Mouse (Mus musculus) hindlimb bud, embryonic 11.5 days (tissue): ENCODE measurements at regions not wholly inside any gene's neighbourhood (a gene's known extent, or its start where the extent isn't known, plus 50 kb on each side); places are given as distances from the start of the nearest gene placed in this dataset.

Experiments
- DNase-seq: peaks from one replicate; pipeline ENCODE4 v3.0.0-alpha.2; 2012; ENCODE audit warnings: low read depth, low spot score; ENCODE audit errors: extremely low spot score

DNA sequence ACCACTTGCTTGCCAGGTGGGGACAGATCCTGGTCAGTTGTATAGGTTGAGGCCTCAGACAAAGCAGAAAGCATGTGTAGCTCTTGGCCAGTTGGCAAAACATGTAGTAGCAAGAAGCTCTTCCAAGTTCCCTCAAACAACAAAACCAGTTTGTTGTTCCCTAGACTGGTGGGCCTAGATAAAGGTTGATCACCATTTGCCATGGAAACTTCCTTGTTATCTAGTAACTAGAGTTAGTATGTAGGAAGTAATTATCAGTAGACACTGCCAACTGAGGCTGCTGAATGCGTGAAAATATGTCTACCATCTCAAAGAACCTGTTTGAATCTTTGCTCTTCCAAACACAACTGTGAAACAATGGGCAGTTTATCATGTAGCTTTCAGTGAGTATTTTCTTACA is 1098.7 kb downstream of the Pcdh18 start:
- no peak for DNase-seq

DNA sequence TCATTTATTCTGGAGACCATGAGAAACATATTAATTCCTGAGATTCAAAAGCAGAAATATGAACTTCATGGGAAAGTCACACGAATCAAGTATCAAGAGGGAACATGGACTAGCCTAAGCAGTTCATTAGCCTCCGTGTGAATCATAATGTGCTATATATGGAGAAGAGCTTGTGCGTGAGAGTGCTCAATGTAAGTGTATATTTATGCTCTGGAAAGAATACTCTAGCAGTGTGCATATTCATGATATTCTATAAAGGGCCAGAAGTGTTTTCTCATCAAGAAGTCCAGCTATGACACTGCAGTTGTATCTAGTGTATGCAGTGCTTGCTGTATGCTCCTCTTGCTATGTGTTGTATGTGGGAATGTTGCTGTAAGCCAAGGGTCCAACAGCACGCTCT is 1102.0 kb downstream of the Pcdh18 start:
- DNase-seq: no peak

DNA sequence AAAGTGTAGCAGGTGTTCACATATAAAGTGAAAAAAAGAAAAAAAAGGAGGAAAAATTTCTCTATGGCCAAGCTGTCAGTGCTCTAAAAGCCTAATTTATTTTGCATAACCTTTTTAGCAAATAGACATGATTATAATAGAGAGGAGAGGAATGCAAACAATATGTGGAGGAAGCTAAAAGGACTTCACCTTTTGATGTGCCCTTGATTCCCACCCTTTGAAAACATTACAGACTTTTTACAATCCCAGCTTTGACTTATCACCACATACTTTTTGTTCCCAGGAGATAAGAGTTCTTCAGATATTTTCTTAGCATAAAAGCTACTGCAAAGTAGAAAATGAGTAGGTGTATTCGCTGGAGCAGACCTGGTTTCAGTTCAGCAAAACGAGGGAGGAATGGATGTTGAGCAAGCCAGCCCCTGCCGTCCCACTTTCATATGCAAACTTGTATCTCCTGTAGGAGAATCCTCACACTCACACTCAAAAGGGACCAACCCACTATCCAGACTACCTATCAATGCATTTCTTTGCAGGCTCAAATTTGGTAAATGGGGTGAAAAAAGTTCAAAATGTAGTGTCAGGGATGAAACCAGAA is 1125.1 kb downstream of the Pcdh18 start:
- DNase-seq: no peak

DNA sequence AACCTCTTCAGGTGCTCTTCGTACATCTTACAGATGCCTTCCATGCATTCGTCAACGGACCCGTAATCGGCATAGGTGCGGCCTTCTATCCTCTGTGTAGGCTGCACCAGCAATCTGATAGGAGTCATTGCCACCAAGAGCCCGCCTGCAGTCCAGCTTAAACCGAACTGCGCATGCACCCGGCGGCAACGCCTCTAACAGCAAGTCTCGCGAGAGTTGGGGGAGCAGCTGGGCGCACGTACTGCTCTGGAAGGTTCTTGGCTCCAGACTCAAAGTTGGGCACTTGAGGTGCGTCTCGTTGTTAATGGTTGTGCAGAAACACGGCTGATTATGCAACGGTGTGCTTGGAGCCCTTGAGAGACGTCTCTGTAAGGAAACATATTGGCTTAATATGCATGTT is 1148.2 kb downstream of the Pcdh18 start:
- no peak for DNase-seq

DNA sequence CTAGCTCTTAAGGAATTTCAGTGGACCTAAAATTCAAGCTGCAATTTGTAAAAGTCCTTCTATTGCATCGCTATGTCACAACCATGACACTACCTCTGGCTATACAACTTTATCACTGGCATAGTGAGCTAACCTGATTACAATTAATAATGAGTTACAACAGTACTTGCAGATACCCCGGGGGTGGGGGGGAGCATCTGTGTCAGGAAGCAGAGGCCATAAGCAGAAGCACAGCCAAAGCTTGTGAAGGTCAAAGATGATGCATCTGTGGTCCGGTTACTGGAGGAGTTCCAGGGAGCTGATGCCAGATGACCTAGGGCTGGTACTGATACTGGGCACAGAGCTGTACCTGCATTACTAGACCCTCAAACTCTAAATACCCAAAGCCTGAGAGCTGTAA is 1152.3 kb downstream of the Pcdh18 start:
- no peak for DNase-seq

DNA sequence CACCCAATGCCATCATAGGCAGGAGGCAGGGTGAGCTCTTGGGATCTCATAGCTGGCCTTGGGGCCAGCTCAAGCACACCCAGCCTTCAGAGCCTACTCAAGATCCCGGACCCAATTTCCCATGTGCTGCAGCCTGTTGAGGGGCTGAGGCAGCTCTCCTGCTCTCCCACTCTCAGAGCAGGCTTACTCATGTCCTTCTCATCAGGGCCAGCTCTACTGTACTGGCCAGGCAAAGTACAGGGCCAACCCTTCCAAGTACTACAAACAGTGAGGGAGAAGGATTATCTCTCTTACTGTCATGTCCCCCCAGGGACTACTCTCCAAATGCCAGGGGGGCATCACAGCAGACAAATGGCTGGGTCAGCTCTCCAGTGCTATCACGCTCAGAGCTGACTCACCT is 1169.8 kb downstream of the Pcdh18 start:
- no peak for DNase-seq

DNA sequence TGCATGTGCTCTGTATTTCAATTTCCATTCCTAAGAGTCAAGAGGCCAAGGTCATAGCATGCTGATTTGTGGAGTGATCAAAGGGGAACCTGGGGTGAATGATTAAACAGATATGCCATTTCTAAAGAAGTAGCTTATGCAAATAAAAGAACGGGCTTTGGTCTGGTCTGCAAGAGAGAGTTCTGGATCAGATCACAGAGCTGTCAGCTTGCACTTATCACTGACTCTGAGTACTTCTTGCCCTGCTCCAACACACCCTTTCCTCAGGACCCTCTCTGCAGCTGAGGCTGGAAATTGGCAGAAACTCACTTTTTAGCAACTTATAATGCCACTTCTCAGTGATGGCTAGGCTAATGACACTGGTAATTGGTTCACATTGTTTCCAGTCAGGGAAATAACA is 1171.0 kb downstream of the Pcdh18 start:
- no peak for DNase-seq

DNA sequence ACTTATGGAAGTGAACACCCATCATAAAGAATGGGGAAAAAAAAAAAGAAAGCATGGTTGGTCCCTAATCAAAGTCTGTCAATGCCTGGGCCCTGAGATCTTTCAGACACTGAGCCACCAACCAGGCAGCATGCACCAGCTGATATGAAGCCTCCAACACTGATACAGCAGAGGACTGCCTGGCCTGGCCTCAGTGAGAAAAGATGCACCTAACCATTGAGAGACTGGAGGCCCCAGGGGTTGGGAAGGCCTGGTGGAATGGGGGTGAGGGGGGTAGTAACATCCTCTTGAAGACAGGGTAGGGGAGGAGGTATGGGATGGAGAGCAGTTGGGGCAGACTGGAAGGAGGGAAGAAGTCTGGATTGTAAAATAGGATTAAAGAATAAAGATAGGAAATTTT is 1172.8 kb downstream of the Pcdh18 start:
- DNase-seq: no peak

DNA sequence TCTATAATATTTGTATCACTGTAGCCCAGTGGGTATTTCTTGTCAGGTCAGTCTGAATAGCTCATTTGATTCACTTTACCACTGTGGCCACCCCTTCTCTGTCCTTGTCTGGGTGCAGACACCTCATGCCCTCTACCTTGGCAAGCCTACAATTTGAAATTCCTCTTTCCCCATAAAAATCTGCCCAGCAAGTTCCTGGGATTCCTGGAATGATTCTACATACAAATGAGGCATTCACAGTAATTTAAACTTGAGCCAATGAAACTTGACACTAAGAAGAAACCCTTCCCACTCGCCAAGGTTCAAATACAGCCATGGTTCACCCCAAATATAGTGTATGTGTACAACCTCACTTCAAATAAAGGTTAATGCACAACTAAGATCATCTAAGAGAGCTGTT is 1174.6 kb downstream of the Pcdh18 start:
- no peak for DNase-seq

DNA sequence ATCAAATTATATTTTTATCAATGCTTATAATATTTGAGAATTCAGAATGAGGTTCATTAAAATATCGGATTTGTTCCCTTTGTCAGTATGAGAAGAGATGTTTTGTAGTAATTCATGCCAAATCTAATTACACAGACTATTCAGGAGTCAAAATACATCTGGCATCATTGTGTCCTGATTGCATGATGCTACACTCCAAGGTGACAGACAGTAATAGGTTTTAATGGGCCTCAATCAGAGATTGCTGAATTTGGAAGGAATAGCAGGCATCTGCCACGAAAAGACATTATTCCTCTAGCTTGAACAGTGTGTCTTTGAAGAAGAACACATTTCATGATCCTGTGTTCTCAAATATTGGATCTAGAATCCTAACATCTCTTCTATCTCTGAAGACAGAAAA is 1177.2 kb downstream of the Pcdh18 start:
- DNase-seq: no peak

DNA sequence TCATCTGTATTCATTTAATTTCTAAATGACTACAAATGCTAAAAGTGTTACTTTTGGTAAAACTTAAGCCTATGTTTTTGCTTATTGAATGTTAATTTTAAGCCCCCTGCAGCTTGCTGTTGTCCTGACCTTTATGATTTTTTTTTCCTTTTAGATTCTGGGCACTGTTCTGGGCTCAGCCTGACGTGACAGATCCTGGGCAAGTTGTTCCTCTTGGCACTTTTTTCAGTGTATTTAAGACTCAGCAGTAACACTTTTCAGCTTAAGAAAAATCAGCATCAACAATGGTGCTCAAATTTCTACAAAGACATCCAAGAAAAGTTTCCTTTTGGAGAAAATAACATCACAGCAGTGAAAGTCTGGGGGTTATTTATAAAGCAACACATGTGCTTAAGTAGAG is 1177.9 kb downstream of the Pcdh18 start:
- no peak for DNase-seq

DNA sequence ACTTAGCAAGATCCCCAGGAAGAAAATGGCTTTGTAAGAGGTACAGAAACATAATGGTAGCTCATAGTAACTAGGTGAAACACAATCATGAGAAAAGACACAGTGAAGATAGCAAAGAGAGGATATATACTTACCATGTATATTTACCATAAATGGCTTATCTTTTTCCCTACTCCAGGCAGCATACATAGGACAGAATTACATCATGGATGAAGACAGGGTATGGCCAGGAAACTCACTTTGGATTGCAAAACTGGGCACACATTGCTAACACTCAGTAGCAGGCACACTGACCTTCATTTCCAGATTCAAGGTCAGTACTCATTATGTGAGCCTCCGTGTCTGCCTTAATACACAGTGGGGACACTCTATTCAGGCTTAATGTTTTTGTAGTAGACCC is 1210.5 kb downstream of the Pcdh18 start:
- no peak for DNase-seq

DNA sequence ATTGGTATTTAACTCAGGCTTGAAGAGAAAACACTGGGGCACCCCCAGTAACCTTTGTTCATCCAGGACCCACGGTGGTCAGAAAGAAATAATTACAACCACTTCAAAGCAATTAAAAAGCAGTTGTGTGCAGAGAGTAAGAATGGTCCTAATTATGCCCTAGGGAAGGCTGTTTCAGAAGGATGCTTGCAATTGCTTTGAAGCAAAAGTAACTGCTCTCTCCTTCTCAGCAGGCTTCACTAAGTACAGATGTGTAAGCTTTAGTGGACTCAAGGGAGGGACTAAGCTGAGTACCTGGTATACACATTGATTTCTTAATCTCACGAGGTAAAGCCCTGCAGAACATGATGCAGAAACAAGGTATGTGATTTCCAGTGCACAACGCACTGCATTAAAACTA is 1242.1 kb downstream of the Pcdh18 start:
- DNase-seq: peak; percentile 52

DNA sequence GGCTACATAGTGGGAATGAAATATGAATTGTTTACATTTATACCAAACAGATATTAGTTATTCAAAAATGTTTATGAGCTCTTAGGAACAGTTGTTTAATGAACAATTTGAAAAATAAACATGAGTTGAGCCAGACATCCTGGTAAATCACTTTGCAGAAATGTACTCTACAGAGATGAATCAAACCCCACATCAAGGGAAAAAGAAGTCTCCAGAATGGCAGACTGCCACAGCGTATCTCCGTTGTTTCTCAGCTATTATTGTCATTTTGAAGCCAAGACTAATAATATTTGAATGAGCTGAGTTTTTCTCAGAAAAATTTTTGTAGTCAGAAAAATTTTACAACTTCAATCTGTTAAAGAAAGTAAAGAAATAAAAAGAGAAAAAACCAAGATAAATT is 1253.1 kb downstream of the Pcdh18 start:
- DNase-seq: no peak

DNA sequence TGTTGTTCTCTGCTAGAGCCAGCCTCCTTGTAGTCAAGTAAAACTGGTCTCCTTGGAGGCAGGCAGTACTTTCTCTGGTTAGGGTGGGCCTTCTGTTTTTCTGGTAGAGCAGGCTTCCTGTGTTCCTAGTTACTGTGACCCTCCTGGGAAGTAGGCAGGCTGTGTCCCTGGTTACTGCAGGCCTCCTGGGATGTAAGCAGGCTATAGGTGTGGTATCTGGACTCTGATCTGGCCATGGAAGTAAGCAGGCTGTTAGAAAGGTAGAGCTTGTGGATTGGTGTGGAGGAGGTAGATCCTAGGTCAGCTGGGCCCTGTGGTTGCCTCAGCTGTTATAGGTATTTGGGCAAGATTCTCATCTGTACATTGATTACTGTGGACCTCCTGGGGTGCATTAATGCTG is 1292.4 kb downstream of the Pcdh18 start:
- no peak for DNase-seq

DNA sequence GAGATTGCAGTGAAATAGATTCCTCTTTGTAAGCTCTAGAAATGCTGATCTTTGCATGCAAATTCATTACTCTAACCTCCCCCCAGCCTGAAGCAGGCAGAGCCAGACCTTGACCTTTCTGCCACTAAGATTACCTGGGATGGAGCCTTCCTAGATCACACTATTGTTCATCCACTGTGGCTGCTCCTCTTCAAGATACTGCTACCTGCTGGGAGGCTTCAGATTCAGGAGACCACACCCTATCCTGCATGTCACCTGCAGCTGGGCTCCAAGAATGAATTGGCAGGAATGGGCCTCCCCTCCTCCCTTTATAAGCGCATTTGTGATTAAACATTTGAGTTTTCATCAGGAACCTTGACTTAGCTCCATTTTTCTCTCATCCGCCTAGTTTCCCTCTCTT is 1315.2 kb downstream of the Pcdh18 start:
- DNase-seq: no peak

DNA sequence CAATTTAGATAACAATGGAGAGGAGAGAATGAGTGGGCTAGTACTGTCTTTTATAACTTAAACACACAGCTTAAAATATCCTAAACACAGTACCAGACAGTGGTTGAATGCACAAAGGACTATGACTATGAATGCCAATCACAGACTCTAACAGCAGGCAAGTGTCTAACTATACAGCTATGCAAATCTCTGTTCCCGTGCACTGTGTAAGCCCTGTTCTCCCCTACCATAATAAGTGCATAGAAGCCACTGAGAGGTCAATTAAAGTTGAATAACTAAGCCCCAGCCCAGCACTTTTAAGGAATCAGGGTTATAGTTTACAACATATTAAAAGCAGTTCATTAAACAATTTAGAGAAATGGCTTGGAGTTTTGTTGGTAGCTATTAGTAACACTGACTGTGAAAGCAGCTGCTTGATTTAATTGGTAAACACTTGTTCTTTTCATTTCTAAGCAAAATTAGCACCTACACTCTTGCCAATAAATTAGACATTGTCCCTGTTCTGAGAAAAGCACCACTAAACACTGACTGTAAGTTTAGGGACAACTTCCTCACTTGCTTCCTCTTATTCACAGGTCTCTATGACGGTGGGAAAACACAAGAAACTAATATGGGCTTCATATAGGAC is 1327.6 kb downstream of the Pcdh18 start:
- no peak for DNase-seq

DNA sequence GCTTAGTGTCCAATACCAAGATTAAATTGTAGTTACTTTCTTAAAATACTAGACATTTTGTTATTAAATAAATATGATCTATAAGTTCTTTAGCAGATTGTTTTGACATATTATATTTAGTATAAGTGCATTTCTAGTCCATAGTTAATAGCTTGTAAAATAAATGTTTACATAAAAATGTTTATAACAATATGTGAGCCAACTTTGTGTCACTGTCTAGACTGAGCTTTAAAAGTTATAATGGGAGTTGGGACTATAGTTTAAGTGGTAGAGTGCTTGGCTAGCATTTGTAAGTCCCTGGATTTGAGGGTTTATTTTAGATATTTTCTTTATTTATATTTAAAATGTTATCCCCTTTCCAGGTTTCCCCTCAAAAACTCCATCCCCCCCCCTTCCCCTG is 1367.3 kb downstream of the Pcdh18 start:
- no peak for DNase-seq
